Mouse (Mus musculus) embryo, embryonic 11.5 days (tissue): ENCODE measurements at regions not wholly inside any gene's neighbourhood (a gene's known extent, or its start where the extent isn't known, plus 50 kb on each side); places are given as distances from the start of the nearest gene placed in this dataset.

Experiments used
- DNase-seq: peaks from one replicate; pipeline ENCODE4 v3.0.0-alpha.2; 2012; ENCODE audit warnings: low read depth, low spot score

DNA sequence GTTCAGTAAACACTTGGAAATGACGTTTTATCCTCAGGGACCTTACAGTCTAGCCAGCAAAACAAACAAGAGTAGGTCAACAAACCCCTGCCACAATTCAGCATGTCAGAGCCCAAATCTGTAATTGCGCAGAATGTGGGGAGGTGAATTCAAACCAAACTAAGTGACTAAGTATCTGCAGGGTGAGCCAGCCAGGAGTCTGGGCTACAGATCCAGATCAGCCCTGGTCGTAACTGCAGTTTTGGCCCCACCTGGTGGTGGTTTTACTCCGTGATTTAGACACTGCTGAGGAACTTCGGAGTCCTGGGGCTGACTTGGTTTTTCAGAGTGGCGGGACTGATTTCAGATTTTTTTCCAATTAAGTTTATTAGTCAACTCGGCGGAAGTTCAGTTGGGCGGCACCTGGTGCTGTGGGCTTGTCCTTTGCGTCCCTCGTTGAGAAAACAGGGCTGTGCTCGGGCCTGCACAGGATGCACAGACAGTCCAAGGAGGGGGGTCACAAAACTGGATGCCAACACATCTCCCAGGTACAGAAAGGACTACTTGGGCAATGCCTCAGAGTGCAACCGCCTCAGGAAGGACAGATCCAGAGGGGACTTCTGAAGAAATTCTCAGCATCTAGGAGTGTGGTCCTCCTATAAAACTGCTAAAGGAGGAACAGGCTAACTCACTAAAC is 107.6 kb upstream of the 1700066M21Rik start:
- DNase-seq = peak; percentile 46

DNA sequence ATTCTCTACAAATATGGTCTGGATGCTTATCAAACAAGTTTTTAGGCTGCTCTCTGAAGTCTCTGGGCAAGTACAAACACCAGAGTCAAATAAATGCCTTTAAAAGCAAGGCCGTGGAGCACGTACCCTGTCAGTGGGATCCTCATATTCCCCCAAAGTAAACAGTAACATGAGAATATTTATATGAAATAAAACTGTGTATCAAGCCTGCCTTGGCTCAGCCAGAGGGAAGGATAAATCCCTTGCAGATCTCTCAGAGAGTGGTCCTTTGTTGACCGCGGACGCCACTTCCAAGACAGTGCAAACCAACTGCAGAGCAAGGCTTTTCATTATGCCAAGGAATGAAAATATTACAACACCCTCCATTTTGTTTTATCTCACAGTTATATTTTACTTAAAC is 104.8 kb upstream of the 1700066M21Rik start:
- no peak for DNase-seq

DNA sequence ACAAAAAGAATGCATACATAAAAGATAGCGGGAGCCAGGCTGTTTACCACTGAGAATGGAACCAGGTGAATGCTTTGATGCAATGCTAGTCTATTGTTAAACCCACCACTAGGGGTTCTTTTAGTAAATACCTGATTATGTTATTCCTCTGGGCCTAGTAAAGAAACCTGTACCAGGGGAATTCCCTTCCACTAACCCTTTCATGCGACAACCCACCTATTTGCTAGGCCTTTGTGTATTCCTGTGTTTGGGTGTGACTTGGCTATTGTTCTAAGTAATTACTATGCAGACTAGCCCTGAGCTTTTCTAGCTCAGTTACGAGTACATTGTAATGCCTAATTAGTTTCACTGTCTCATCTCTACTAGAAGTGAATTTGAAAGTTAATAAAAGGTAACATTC is 95.9 kb upstream of the 1700066M21Rik start:
- DNase-seq = no peak

DNA sequence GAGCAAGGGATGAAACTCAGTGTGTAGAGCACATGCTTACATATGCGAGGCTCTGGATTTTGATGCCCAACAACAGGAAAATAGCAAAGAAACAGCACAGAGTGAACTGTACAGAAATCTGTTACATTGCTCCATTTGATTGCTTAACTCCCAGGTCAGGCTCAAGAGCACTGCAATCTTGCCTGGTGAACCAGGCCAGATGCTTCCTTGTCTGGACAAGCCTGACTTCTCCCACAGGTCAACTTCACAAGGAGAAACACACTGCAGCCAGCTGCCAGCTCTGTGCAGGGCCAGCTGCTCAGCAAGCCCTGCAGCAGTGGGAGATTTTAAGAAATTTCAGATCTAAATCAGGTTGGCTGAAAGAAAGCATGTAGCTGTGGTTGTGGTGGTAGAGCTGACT is 81.2 kb upstream of the 1700066M21Rik start:
- DNase-seq = no peak

DNA sequence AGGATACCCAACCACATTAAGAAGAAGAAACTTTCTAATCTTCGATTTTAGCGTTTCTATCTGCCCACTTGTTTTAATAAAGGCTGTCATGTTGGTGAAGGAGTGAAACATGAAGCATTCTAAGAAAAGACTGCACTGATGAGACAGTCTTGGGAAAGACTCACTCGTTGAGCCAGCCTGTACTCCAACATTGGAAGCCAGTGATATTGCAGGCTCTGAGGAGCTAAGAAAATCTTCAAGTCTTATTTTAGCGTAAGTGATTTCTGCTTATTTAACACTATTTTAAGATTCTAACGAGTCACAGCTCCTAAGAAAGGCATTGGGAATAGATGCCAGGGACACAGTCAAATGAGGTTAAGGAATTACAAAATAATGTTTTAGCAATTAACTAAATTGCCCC is 78.9 kb upstream of the 1700066M21Rik start:
- no peak for DNase-seq

DNA sequence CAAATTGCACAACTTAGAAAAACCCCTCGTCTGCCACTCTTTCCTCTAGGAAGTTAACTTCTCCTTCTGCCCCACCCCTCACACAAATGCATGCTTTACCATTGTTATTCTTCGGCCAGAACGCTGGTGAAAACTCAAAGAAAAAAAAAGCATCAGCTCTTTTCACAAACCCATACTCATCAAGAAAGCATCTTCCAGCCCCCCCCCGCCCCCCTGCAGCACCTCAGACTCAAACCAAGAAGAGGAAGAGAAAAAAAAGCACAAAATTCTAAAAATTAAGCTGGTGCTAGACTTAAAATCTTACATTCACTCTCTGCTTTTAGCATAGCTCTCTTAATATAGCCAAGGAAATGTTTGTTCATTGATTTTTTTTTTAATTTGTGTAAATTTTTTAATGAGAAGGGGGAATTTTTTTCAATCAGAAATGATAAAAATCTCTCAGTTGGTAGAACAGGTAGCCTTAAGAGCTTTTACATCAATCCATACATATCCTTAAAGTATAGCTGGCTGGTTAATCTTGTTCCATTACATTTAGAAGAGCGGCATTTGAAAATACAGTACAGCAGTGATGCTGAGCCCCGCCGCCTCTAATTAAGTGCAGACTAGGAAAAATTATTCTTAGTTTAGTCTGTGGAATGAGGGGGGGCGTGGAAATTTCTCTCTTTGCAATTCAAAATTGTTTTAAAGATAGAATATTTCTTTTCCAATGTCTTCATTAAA is 76.0 kb upstream of the 1700066M21Rik start:
- DNase-seq = no peak

DNA sequence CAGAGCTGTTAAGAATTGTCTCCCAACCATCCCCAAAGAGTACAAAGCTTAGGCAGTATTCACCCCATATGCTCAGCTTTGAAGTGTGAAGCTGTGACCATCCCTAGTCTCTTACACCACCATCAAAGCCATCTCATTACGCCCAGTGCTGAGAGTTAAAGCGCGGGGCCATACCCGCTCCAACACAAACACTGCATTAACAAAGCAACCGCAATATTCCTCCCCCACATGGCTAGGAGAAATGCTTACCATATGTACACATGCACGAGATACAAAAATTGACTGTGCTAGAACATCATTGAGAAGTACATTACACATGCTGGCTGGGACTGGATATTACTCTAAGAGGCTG is 75.5 kb upstream of the 1700066M21Rik start:
- no peak for DNase-seq

DNA sequence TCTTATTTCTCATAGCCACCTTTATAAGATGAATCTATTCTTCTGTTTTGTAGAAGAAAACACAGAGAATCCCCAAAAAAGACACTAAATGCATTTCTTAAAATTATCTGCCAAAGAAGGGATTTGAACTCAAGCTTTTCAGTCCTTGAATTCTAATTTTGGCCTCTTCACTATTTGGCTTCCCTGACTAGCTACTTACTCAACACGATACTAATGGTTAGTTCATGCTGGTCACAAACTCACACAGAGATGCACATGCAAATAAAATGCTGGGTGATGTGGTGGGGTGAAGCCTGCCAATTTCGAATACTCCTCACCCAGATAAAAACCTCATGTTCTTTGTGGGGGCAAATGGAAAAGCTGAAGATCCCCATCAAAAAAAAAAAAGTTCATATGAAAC is 72.7 kb upstream of the 1700066M21Rik start:
- DNase-seq = no peak

DNA sequence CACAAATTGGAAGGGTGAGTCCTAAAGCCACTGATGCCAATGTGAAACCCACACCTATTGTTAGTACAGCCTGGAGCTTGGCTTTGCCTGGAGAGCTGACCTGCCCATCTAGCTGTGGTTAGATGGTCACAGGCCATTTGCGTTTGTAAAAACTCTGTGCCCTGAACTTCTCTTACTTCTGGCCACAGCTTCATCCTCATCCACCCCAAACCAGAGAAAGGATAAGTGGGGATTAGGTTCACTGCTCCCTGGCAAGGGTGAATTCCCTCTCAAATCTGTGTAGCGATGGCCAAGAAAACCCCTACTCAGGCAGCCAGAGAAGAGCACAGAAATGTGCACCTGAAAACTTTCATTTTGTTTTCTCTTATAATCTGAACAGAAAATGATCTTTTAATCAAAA is 54.9 kb upstream of the 1700066M21Rik start:
- DNase-seq = no peak

DNA sequence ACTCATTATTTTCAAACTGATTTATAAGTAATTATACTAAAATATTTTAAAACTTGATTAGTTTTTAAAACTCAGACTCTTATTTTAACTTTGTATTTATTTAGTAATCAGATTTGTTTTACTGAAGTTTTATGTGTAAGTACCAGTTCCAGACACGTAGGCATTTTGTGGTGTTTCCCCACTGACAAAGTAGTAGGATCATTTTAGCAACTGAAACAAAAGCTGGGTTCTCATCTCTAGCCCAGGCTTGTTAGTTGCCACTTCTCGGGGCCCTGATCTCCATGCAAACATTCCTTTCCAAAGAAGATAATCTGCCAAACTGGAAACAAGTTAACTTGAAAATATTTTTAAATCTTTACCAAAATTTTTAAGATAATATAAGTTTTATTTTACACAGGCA is 54.3 kb upstream of the 1700066M21Rik start:
- DNase-seq = no peak

DNA sequence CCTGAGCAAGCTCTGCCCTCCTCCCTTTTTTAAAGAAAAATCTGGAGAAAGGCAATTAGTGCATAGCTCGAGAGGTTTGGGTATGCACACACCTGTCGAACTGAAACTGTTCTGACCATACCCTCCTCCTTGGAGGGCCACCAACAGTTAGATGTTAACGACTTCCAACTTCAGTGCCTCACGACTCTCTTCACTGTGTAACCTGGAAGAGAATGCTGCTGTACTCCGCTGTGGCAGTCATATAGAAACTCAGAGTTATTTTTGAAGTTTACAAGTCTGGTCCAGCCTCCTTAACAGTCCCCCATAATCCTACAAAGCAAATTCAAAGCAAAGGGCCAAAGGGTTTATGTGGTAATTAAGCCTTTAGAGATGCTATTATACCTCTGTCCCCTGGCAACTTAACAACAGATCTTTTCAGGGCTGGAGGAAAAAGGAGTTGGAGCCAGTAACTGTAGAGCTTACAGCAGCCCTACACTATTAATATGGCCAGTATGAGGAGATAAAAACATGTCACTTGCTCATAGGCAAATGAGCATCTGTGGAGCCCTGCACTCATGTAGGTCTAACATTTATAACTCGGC is 51.7 kb upstream of the 1700066M21Rik start:
- no peak for DNase-seq
